Mouse (Mus musculus): Measurements from ENCODE around the gene Zpbp. TPM values are rescaled to one million over a fixed set of nuclear protein-coding genes. Genes with fewer than 3 reads are reported as not detected.

Gene Zpbp
- polyA plus RNA-seq, 1 experiment from 2014 or later = 1.2 TPM

DNA sequence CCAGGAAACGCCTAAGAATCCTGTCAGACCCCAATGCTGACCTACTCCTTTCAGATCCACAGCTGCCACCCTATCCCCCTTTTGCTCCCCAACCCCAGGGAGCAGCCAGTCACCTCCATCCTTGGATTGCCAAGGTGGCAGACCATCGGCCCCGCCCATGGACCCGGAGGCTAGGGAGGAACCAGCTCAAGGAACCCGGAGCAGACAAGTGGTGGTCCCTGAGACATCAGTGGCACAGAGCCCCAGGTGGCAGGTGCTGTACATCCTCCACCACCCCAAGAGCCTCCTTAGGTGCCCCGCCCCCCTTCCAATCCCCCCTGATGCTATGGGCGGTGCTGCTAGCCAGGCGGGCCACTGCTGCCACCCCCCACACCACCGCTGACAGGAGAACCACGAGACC lies 69.0 kb downstream of the Zpbp start:
- no peak for ATAC-seq (replicated peaks)
- no peak overlapping the region for H3K4me3 ChIP-seq
- H3K27me3 ChIP-seq (replicated peaks) = no peaks in the 10 kb centered on the region
- H3K4me2 ChIP-seq = no peak overlapping the region
- H3K4me1 ChIP-seq = no peaks in the 10 kb centered on the region
- no peaks in the 10 kb centered on the region for H3K36me3 ChIP-seq (replicated peaks)
- no peaks in the 10 kb centered on the region; the same call in 1 of the 2 replicates for H3K9me3 ChIP-seq
- H3K27ac ChIP-seq = no peak overlapping the region
- 89% methylated on average over 10 of the region's 10 CpGs for WGBS
- H3K9ac ChIP-seq = no peak overlapping the region

DNA sequence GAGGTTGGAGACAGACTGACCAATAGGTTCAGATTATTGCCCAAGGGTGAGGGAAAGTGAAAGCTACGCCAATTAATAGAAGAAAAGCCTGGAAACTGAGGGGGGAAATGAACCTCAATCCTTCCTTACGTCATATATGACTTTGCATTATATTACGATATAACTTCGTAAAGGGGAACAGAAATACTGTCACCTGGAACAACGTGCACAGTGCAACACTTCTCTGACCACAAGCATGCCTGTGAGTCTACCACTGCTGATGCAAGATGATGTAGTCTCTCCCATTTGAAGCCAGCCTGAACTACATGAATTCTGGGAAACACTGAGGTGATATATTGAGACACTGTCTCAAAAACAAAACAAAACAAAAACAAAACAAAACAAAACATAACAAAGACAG lies 90.9 kb downstream of the Zpbp start:
- H3K4me1 ChIP-seq = no peaks in the 10 kb centered on the region
- no peak overlapping the region for H3K4me3 ChIP-seq
- H3K9me3 ChIP-seq = no peaks in the 10 kb centered on the region
- WGBS = 93% methylated on average over 5 of the region's 5 CpGs
- ATAC-seq (replicated peaks) = no peak
- no peak overlapping the region for H3K27ac ChIP-seq
- H3K4me2 ChIP-seq = no peak overlapping the region
- H3K27me3 ChIP-seq (replicated peaks) = no peaks in the 10 kb centered on the region
- no peak overlapping the region for H3K9ac ChIP-seq
- no peaks in the 10 kb centered on the region for H3K36me3 ChIP-seq (replicated peaks)

DNA sequence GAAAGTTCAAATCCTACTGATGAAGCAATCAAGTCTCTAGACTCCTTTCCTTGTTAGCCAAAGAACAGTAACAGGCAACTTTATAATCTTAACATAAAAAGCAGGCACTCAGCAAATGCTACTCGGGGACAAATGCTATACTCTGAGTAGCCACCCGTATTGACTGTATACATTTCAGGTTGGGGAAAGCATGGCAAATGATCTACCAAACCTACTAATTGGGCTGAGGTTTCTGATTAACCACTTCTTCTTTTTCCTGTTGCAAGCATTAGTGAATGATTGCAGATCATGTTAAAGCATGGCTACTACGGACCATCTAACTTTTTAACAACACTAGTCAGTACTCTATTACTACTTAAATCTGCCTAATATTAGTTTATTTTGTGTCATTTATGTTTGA lies 178.7 kb downstream of the Zpbp start:
- H3K27me3 ChIP-seq (replicated peaks) = no peaks in the 10 kb centered on the region
- no peak overlapping the region for H3K27ac ChIP-seq
- no peak for ATAC-seq (replicated peaks)
- no peak overlapping the region for H3K9ac ChIP-seq
- H3K4me3 ChIP-seq = no peak overlapping the region
- H3K4me2 ChIP-seq = no peak overlapping the region
- whole genome bisulfite sequencing = 86% methylated on average over 3 of the region's 3 CpGs
- no peaks in the 10 kb centered on the region for H3K36me3 ChIP-seq (replicated peaks)
- no peaks in the 10 kb centered on the region for H3K4me1 ChIP-seq
- H3K9me3 ChIP-seq = no peaks in the 10 kb centered on the region

DNA sequence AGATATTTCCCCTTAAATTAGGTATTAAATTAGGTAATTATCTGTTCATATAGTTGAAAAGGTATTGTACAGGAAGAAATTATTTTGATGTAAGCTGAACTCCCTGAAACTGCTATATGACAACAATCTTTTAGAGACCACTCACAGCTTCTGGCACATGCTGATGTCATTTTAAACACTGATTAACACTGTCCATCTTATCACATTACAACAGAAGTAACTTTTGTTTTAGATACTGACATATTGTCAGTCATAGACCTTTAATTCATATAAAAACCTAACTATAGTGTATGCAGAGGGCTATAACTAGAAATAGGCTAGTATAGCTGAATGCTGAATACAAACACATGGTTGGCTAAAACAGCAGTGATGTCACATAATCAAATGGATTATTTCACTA lies 182.1 kb downstream of the Zpbp start:
- no peak overlapping the region for H3K9ac ChIP-seq
- H3K4me1 ChIP-seq = no peaks in the 10 kb centered on the region
- no peak overlapping the region for H3K4me3 ChIP-seq
- H3K4me2 ChIP-seq = no peak overlapping the region
- H3K27ac ChIP-seq = no peak overlapping the region
- H3K36me3 ChIP-seq (replicated peaks) = no peaks in the 10 kb centered on the region
- H3K9me3 ChIP-seq = no peaks in the 10 kb centered on the region
- ATAC-seq (replicated peaks) = no peak
- H3K27me3 ChIP-seq (replicated peaks) = no peaks in the 10 kb centered on the region

DNA sequence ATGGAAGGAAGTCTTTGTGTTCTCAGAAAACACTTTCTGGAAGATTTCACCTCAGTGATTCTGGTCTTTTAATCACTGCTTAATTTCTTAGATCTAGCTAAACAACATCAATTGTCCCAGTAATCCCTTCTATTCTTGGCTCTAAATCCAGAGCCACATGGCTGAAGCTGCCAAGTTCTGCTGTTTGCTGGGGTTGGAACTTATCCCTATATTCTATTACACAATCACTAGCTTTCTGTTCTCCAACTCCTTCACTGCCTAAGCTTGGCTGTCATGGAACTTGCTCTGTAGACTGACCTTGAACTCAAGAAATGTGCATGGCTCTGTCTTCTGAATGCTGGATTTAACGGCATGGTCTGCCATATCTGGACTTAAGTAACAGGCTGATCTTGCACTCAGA lies 204.9 kb downstream of the Zpbp start:
- no peaks in the 10 kb centered on the region for H3K36me3 ChIP-seq (replicated peaks)
- no peaks in the 10 kb centered on the region for H3K27me3 ChIP-seq (replicated peaks)
- no peak overlapping the region for H3K27ac ChIP-seq
- no peaks in the 10 kb centered on the region for H3K4me1 ChIP-seq
- H3K4me3 ChIP-seq = no peak overlapping the region
- no peak overlapping the region for H3K4me2 ChIP-seq
- no peaks in the 10 kb centered on the region for H3K9me3 ChIP-seq
- H3K9ac ChIP-seq = no peak overlapping the region
- no peak for ATAC-seq (replicated peaks)
- WGBS = 86% methylated on average over 1 of the region's 1 CpGs

DNA sequence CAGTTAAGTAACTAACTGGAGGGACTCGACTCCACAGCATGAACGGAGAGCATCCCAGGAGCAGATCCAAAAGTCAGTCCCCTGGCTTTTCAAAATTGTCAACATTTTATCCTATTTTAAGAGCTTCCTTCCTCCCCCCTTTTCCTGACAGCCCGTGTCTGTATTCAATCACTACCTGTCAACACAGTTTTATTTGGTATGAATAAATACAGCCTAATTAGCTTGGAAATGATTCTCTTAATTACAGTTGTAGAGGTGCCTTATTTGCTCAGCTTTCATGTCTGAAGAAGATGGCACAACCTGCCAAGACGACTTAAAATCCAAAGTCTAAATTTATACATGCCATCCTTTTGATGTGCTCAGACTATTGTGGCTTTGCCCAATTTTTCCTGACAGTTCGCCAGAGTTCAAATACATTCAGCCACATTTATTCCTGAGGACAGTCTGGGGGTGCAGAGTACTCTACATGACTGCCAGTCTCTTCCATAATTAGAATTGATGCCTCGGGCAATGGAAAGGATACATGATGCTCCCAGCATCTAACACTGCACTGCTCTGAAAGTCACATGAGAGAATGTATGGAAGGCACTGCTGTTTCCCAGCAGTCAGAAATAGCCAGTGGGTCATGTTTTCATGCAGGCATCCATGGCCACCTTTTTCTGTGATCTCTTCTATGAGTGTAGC lies 219.4 kb downstream of the Zpbp start:
- peak; percentile 87 for ATAC-seq (replicated peaks)

DNA sequence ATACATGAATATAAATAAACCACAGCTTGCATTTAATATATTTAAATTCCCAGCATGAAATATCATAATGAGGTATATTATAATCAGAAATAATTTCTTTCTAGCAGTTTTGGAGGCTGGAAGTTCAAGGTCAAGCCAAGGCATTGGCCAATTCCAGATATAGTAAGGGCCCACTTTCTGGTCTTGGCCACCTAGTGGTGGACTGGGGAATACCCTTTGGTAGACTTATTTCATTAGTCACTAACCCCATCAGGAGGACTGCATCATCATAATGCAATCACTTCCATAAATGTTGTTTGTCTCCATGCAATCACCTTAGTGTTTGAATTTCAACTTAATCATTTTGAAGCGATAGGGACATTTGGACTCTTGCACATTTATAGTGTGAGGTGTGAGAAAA lies 222.9 kb downstream of the Zpbp start:
- Histone ChIP-seq H3K27me3 (replicated peaks) (no peaks in the 10 kb centered on the region), H3K4me1 (peaks cover 6% of the 10 kb centered on the region; the same call in 1 of the 2 replicates), H3K4me3 (no peak overlapping the region), H3K36me3 (replicated peaks) (no peaks in the 10 kb centered on the region), H3K9me3 (no peaks in the 10 kb centered on the region), H3K9ac (no peak overlapping the region), H3K27ac (no peak overlapping the region), H3K4me2 (no peak overlapping the region)
- no peak for ATAC-seq (replicated peaks)
- 82% methylated on average over 1 of the region's 1 CpGs for WGBS

More for the DNA sequence above, 219.4 kb downstream of the Zpbp start:
- Histone ChIP-seq H3K4me1 (peaks cover 6% of the 10 kb centered on the region; the same call in 1 of the 2 replicates), H3K4me2 (no peak overlapping the region), H3K27me3 (replicated peaks) (no peaks in the 10 kb centered on the region), H3K4me3 (no peak overlapping the region), H3K9me3 (no peaks in the 10 kb centered on the region), H3K27ac (0 out of 2 replicates have a peak overlapping the region, but pooled peaks have one; percentile 1), H3K9ac (no peak overlapping the region), H3K36me3 (replicated peaks) (no peaks in the 10 kb centered on the region)
- WGBS = 57% methylated on average over 6 of the region's 6 CpGs

Other genes starting within 250 kb of the Zpbp start
- gene Spata48, start 314 bp downstream of the Zpbp start, polyA plus RNA-seq (2015; fragmentation: Nextera tagmentation; extraction: Ambion mirVana) = 0.24 and 1.0 TPM in 2 replicates
- not detected in 2 replicates for gene 4930512M02Rik, start 165.4 kb upstream of the Zpbp start, polyA plus RNA-seq (2015; fragmentation: Nextera tagmentation; extraction: Ambion mirVana)
- 1.6 and 1.9 TPM in 2 replicates for gene Ikzf1, start 222.6 kb upstream of the Zpbp start, polyA plus RNA-seq (2015; fragmentation: Nextera tagmentation; extraction: Ambion mirVana)

Measured in midbrain, embryonic 15.5 days (tissue).